Mouse (Mus musculus): ENCODE results near the gene Rpain.

Gene Rpain

GRCm38 (mm10) chr11:70969821-70970559 is at the start of gene Rpain, which contains the start of gene Nup88:
Gene Rpain (plus strand): TSS chr11:70970213.
Gene Nup88 (minus strand): TSS chr11:70969973.
- peak; percentile 94 to 97 for DNase-seq (ENCODE audit: inconsistent age in 2 of 2, low spot score in 1 of 2)

GRCm38 (mm10) chr11:70931461-70931860 is 38.6 kb upstream of the Rpain start:
- no peak for DNase-seq (ENCODE audit: inconsistent age in 2 of 2, low spot score in 1 of 2)

GRCm38 (mm10) chr11:70935316-70935715 is 34.7 kb upstream of the Rpain start:
- DNase-seq (ENCODE audit: inconsistent age in 2 of 2, low spot score in 1 of 2), result peak; percentile 43 to 62

- no peak for DNase-seq (ENCODE audit: inconsistent age in 2 of 2, low spot score in 1 of 2)
Measured at GRCm38 (mm10) chr11:70942596-70942995, 27.4 kb upstream of the Rpain start.

- DNase-seq (ENCODE audit: inconsistent age in 2 of 2, low spot score in 1 of 2), result no peak
Measured at GRCm38 (mm10) chr11:70943651-70944050, 26.4 kb upstream of the Rpain start.

GRCm38 (mm10) chr11:70944935-70945817 is 24.8 kb upstream of the Rpain start:
- DNase-seq (ENCODE audit: inconsistent age in 2 of 2, low spot score in 1 of 2), result peak; percentile 42 to 80

- no peak for DNase-seq (ENCODE audit: inconsistent age in 2 of 2, low spot score in 1 of 2)
Measured at GRCm38 (mm10) chr11:70954711-70955110, 15.3 kb upstream of the Rpain start.

- DNase-seq (ENCODE audit: inconsistent age in 2 of 2, low spot score in 1 of 2), result no peak
Measured at GRCm38 (mm10) chr11:70960786-70961554, 9.0 kb upstream of the Rpain start.

- DNase-seq (ENCODE audit: inconsistent age in 2 of 2, low spot score in 1 of 2), result peak in 1 of 2 experiments; percentile 57
Measured at GRCm38 (mm10) chr11:70964222-70964907, 5.6 kb upstream of the Rpain start.

- DNase-seq (ENCODE audit: inconsistent age in 2 of 2, low spot score in 1 of 2), result no peak
Measured at GRCm38 (mm10) chr11:70969271-70969794, 680 bp upstream of the Rpain start.

- no peak for DNase-seq (ENCODE audit: inconsistent age in 2 of 2, low spot score in 1 of 2)
Measured at GRCm38 (mm10) chr11:70970560-70971540, 837 bp downstream of the Rpain start.

- DNase-seq (ENCODE audit: inconsistent age in 2 of 2, low spot score in 1 of 2), result no peak
Measured at GRCm38 (mm10) chr11:70972586-70972985, 2.6 kb downstream of the Rpain start.

GRCm38 (mm10) chr11:70973947-70974346 is 3.9 kb downstream of the Rpain start:
- peak in 1 of 2 experiments; percentile 38 for DNase-seq (ENCODE audit: inconsistent age in 2 of 2, low spot score in 1 of 2)

- no peak for DNase-seq (ENCODE audit: inconsistent age in 2 of 2, low spot score in 1 of 2)
Measured at GRCm38 (mm10) chr11:70975193-70975592, 5.2 kb downstream of the Rpain start.

- DNase-seq (ENCODE audit: inconsistent age in 2 of 2, low spot score in 1 of 2), result no peak
Measured at GRCm38 (mm10) chr11:70977293-70977692, 7.3 kb downstream of the Rpain start.

GRCm38 (mm10) chr11:70980232-70980631 is 10.2 kb downstream of the Rpain start:
- no peak for DNase-seq (ENCODE audit: inconsistent age in 2 of 2, low spot score in 1 of 2)

GRCm38 (mm10) chr11:70980751-70981510 is 10.9 kb downstream of the Rpain start:
- DNase-seq (ENCODE audit: inconsistent age in 2 of 2, low spot score in 1 of 2), result peak in 1 of 2 experiments; percentile 36

GRCm38 (mm10) chr11:70982030-70982429 is 12.0 kb downstream of the Rpain start:
- peak in 1 of 2 experiments; percentile 50 for DNase-seq (ENCODE audit: inconsistent age in 2 of 2, low spot score in 1 of 2)

All from adrenal gland, adult (tissue).